8 mouse cellular contexts compared by ENCODE assay signal in the genomic region with DNA sequence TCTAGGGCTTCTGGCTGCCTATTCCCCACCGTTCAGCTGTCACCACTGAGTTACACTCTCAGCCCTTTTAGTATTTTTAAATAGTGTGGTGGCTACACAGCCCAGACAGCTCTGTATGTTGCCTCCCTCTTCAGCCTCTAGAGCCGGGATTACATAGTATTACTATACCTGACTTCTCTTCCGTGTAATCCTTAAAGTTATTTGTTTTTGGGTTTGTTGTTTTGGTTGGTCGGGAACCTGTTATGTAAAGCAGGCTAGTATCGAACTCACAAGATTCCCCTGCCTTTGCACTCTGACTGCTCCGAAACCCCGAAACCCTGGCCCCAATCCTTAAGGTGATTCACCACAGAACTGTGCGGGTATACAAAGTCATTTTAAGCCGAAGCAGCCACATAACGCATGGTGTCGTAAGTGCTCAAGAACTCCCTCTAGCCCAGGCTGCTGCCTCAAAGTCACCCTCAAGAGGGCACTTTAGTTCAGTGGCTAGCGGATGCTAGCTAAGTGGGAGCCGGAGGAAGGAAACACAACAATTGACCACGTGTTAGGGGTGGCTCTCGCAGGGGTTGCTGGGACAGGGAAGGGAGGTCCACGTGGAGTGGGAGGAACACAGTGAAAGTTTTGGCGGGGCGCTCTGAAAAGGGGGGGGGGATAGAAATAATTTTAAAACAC. TPM values are rescaled to one million over a fixed set of nuclear protein-coding genes. Genes with fewer than 3 reads are reported as not detected.
DNase-seq lines count a peak whose midpoint lies in the region; TF ChIP-seq lines count a peak whose summit lies in the region.

No protein-coding gene starts in this region.

- H3K27me3 ChIP-seq in midbrain, embryonic 10.5 days (ENCODE audit: low read depth, poor library complexity, severe bottlenecking) = peaks cover 19% of the 10 kb centered on the region

- intact Hi-C loops in left cerebral cortex, postnatal 4 days (cut with DNase I) = loop anchor here (5.0 kb wide), 1 partner anchor 86 kb away; the partner anchor contains the start of gene Csf3

- H3K4me3 ChIP-seq in cortical plate, adult 2 months (ENCODE audit: insufficient read depth, low read length) = peak overlapping the region; percentile 32; the same call in 1 of the 2 replicates
- H3K4me3 ChIP-seq in midbrain, embryonic 10.5 days = peak overlapping the region; percentile 65

- 0 out of 2 replicates have a peak, but pooled peaks have one; percentile 22 for TF ChIP-seq POLR2A in cortical plate, adult 2 months (IDR thresholded peaks at IDR 0.05; ENCODE audit: extremely low read depth, insufficient read depth, low read length)

- no peaks in the 10 kb centered on the region for H3K9me3 ChIP-seq in midbrain, embryonic 10.5 days (replicated peaks)

- TF ChIP-seq CTCF in cortical plate, adult 2 months (IDR thresholded peaks at IDR 0.05; ENCODE audit: extremely low read depth, insufficient read depth, low read length) = peak; percentile 74

- WGBS in midbrain, embryonic 10.5 days = 13% methylated on average over 18 of the region's 18 CpGs

- no peaks in the 10 kb centered on the region for H3K36me3 ChIP-seq in midbrain, embryonic 10.5 days

- H3K27ac ChIP-seq in cortical plate, adult 2 months (ENCODE audit: insufficient read depth, low read length) = no peak overlapping the region
- H3K27ac ChIP-seq in midbrain, embryonic 10.5 days (replicated peaks) = peak overlapping the region; percentile 84

- H3K4me1 ChIP-seq in cortical plate, adult 2 months (ENCODE audit: control insufficient read depth, insufficient read depth, low read length) = peaks cover 9% of the 10 kb centered on the region
- H3K4me1 ChIP-seq in midbrain, embryonic 10.5 days = peaks cover 81% of the 10 kb centered on the region

- peak; percentile 87 to 88 for DNase-seq in left cerebral cortex, adult 18-20 months (ENCODE audit: low spot score in 2 of 2)
- DNase-seq in left cerebral cortex, adult 11 months (ENCODE audit: low spot score) = no peak
- peak; percentile 76 to 83 for DNase-seq in gastrocnemius, adult 8-10 months (ENCODE audit: low spot score in 2 of 2)
- DNase-seq in induced T-regulatory cell, adult 2 months (ENCODE audit: low read depth) = peak; percentile 95
- peak; percentile 86 for DNase-seq in left cerebral cortex, postnatal 4 days
- DNase-seq in midbrain, embryonic 10.5 days (ENCODE audit: low spot score) = peak; percentile 88
- DNase-seq in skeletal muscle tissue, adult 2 months (ENCODE audit: low read depth, low spot score) = peak; percentile 95

RNA-seq across cellular contexts. Expression of gene Msl1, which starts 6.6 kb away (rescaled TPM):
- total RNA-seq in left cerebral cortex, adult 18-20 months (2021) = 100 to 1,000 TPM; 182 to 185 TPM
- 119 and 131 TPM in 2 replicates for polyA plus RNA-seq in cortical plate, adult 2 months (2012; rRNA removed)
- total RNA-seq in gastrocnemius, adult 8-10 months (2022) = 10 to 100 TPM; 53.9 to 57.7 (median 55.8) TPM
- 100 to 1,000 TPM; 163 to 166 TPM for total RNA-seq in left cerebral cortex, postnatal 4 days (2021)
- polyA plus RNA-seq in midbrain, embryonic 10.5 days (2016; fragmentation: Nextera tagmentation; extraction: Ambion mirVana) = 22.9 and 24.3 TPM in 2 replicates

RNA-seq across cellular contexts. Expression of gene Nr1d1, which starts 13.6 kb away (rescaled TPM):
- total RNA-seq in left cerebral cortex, adult 18-20 months (2021) = 100 to 1,000 TPM in 1 of 2 experiments, 10 to 100 TPM in 1; 87.2 to 122 TPM
- polyA plus RNA-seq in cortical plate, adult 2 months (2012; rRNA removed) = 153 and 156 TPM in 2 replicates
- total RNA-seq in gastrocnemius, adult 8-10 months (2022) = 100 to 1,000 TPM in 2 of 4 experiments, 10 to 100 TPM in 2; 83.4 to 175 (median 99.4) TPM
- 10 to 100 TPM; 31.9 TPM for total RNA-seq in left cerebral cortex, postnatal 4 days (2021)
- polyA plus RNA-seq in midbrain, embryonic 10.5 days (2016; fragmentation: Nextera tagmentation; extraction: Ambion mirVana) = 1.4 TPM in 2 replicates

RNA-seq across cellular contexts. Expression of gene Casc3, which starts 16.0 kb away (rescaled TPM):
- total RNA-seq in left cerebral cortex, adult 18-20 months (2021) = 10 to 100 TPM; 53.0 to 57.3 TPM
- polyA plus RNA-seq in cortical plate, adult 2 months (2012; rRNA removed) = 44.9 and 47.4 TPM in 2 replicates
- 10 to 100 TPM; 14.1 to 18.4 (median 15.2) TPM for total RNA-seq in gastrocnemius, adult 8-10 months (2022)
- total RNA-seq in left cerebral cortex, postnatal 4 days (2021) = 10 to 100 TPM; 61.0 to 67.1 TPM
- polyA plus RNA-seq in midbrain, embryonic 10.5 days (2016; fragmentation: Nextera tagmentation; extraction: Ambion mirVana) = 49.0 and 55.7 TPM in 2 replicates

RNA-seq across cellular contexts. Expression of gene Rapgefl1, which starts 47.9 kb away (rescaled TPM):
- 100 to 1,000 TPM; 133 to 139 TPM for total RNA-seq in left cerebral cortex, adult 18-20 months (2021)
- 153 and 181 TPM in 2 replicates for polyA plus RNA-seq in cortical plate, adult 2 months (2012; rRNA removed)
- total RNA-seq in gastrocnemius, adult 8-10 months (2022) = under 1 TPM in 2 of 4 experiments, not detected in 2; 0.08 to 0.29 TPM
- total RNA-seq in left cerebral cortex, postnatal 4 days (2021) = 10 to 100 TPM; 87.3 to 91.8 TPM
- 1.3 TPM in 2 replicates for polyA plus RNA-seq in midbrain, embryonic 10.5 days (2016; fragmentation: Nextera tagmentation; extraction: Ambion mirVana)

RNA-seq across cellular contexts. Expression of gene Thra, which starts 48.2 kb away (rescaled TPM):
- total RNA-seq in left cerebral cortex, adult 18-20 months (2021) = 100 to 1,000 TPM; 708 to 832 TPM
- 721 and 771 TPM in 2 replicates for polyA plus RNA-seq in cortical plate, adult 2 months (2012; rRNA removed)
- 10 to 100 TPM; 67.5 to 81.5 (median 76.2) TPM for total RNA-seq in gastrocnemius, adult 8-10 months (2022)
- 1,000 to 10,000 TPM; 1,274 to 1,289 TPM for total RNA-seq in left cerebral cortex, postnatal 4 days (2021)
- 9.5 and 15.6 TPM in 2 replicates for polyA plus RNA-seq in midbrain, embryonic 10.5 days (2016; fragmentation: Nextera tagmentation; extraction: Ambion mirVana)
